ENCODE assay signal across 8 mouse cellular contexts in genomic region chr5:109866337-109867126, GRCm38 (mm10). TPM values are rescaled to one million over a fixed set of nuclear protein-coding genes. Genes with fewer than 3 reads are reported as not detected.
DNase-seq lines count a peak whose midpoint lies in the region; ATAC-seq lines count a peak whose summit lies in the region.

No protein-coding gene starts in this region.

- 0 out of 2 replicates have a peak, but pooled peaks cover 3% of the 10 kb centered on the region for H3K36me3 ChIP-seq in heart, embryonic 10.5 days
- no peaks in the 10 kb centered on the region for H3K36me3 ChIP-seq in kidney, embryonic 15.5 days

- no peaks in the 10 kb centered on the region for H3K9me3 ChIP-seq in heart, embryonic 10.5 days
- H3K9me3 ChIP-seq in kidney, embryonic 15.5 days (replicated peaks), result no peaks in the 10 kb centered on the region

- peak overlapping the region; percentile 71 for H3K4me3 ChIP-seq in heart, embryonic 10.5 days
- H3K4me3 ChIP-seq in kidney, embryonic 15.5 days (replicated peaks), result peak overlapping the region; percentile 54

- peak; percentile 100 for ATAC-seq in erythroblast, adult 5-6 weeks (replicated peaks; ENCODE audit: low FRiP score, poor library complexity, severe bottlenecking)
- ATAC-seq in kidney, embryonic 15.5 days (replicated peaks; ENCODE audit: low FRiP score), result peak; percentile 100
- peak; percentile 100 for ATAC-seq in monocyte, adult 5-6 weeks (replicated peaks; ENCODE audit: insufficient number of reproducible peaks, low FRiP score, low TSS enrichment, poor library complexity, severe bottlenecking)

- H3K27me3 ChIP-seq in heart, embryonic 10.5 days (ENCODE audit: insufficient read depth, poor library complexity, severe bottlenecking), result no peaks in the 10 kb centered on the region
- no peaks in the 10 kb centered on the region for H3K27me3 ChIP-seq in kidney, embryonic 15.5 days

- peak overlapping the region; percentile 71 for H3K4me2 ChIP-seq in kidney, embryonic 15.5 days

- DNase-seq in B cell, adult 2 months, result peak; percentile 86 to 88
- peak; percentile 96 for DNase-seq in brain, adult 2 months (ENCODE audit: low read depth, low spot score)
- peak; percentile 95 for DNase-seq in heart, embryonic 10.5 days (ENCODE audit: low spot score)
- peak; percentile 88 for DNase-seq in liver
- DNase-seq in spleen, postnatal 4 days (ENCODE audit: low spot score in 2 of 2), result peak; percentile 83 to 87

- peak overlapping the region; percentile 41 for H3K9ac ChIP-seq in kidney, embryonic 15.5 days

- under 1% methylated on average over 22 of the region's 22 CpGs for WGBS in heart, embryonic 10.5 days
- WGBS in kidney, embryonic 15.5 days, result under 1% methylated on average over 22 of the region's 22 CpGs

- peak overlapping the region; percentile 75 for H3K27ac ChIP-seq in heart, embryonic 10.5 days
- peak overlapping the region; percentile 55 for H3K27ac ChIP-seq in kidney, embryonic 15.5 days

- 0 out of 2 replicates have a peak, but pooled peaks cover 5% of the 10 kb centered on the region for H3K4me1 ChIP-seq in heart, embryonic 10.5 days
- peaks cover 8% of the 10 kb centered on the region; the same call in 1 of the 2 replicates for H3K4me1 ChIP-seq in kidney, embryonic 15.5 days

RNA-seq across cellular contexts. Expression of gene Gm15446, which starts 56.7 kb away (rescaled TPM):
- total RNA-seq in erythroblast, adult 5-6 weeks (2015; ENCODE audit: low replicate concordance), result 0.38 and 1.5 TPM in 2 replicates
- 1.5 and 57.6 TPM in 2 replicates for total RNA-seq in erythroblast, adult 5-6 weeks (2017; ENCODE audit: low replicate concordance)
- 0.40 and 0.59 TPM in 2 replicates for polyA plus RNA-seq in heart, embryonic 10.5 days (2016; fragmentation: Nextera tagmentation; extraction: Ambion mirVana)
- 0.66 and 0.98 TPM in 2 replicates for polyA plus RNA-seq in kidney, embryonic 15.5 days (2015; fragmentation: Nextera tagmentation; extraction: Ambion mirVana)
- total RNA-seq in monocyte, adult 5-6 weeks (2017), result 14.0 to 34.6 TPM (median 17.2 TPM) in 3 replicates

Comparison
In these comparisons a context has a peak if more than half of its experiments do, and no peak if none do; other contexts are left out.
1. Peak in every context shown above with its lines: DNase-seq, ATAC-seq, H3K4me3 ChIP-seq and H3K27ac ChIP-seq.